In genomic region chr8:120795944-120796635, GRCm38 (mm10) we compare ENCODE assay signal across 8 mouse cellular contexts. TPM values are rescaled to one million over a fixed set of nuclear protein-coding genes. Genes with fewer than 3 reads are reported as not detected.
DNase-seq lines count a peak whose midpoint lies in the region; ATAC-seq lines count a peak whose summit lies in the region.

No protein-coding gene starts in this region.

- no peak overlapping the region for H3K4me2 ChIP-seq in embryonic facial prominence, embryonic 12.5 days (replicated peaks)
- H3K4me2 ChIP-seq in limb, embryonic 13.5 days (replicated peaks), result no peak overlapping the region

- peak; percentile 64; the same call in 1 of the 2 replicates for ATAC-seq in embryonic facial prominence, embryonic 12.5 days (ENCODE audit: insufficient number of reproducible peaks, insufficient read depth, low FRiP score, low TSS enrichment)
- ATAC-seq in limb, embryonic 13.5 days (ENCODE audit: low FRiP score, low read depth), result peak; percentile 45

- H3K4me1 ChIP-seq in embryonic facial prominence, embryonic 12.5 days, result no peaks in the 10 kb centered on the region
- H3K4me1 ChIP-seq in limb, embryonic 13.5 days, result peaks cover 3% of the 10 kb centered on the region

- H3K9ac ChIP-seq in embryonic facial prominence, embryonic 12.5 days, result no peak overlapping the region
- no peak overlapping the region for H3K9ac ChIP-seq in limb, embryonic 13.5 days

- peaks cover 6% of the 10 kb centered on the region for H3K27me3 ChIP-seq in embryonic facial prominence, embryonic 12.5 days
- H3K27me3 ChIP-seq in limb, embryonic 13.5 days, result peaks cover 32% of the 10 kb centered on the region

- H3K4me3 ChIP-seq in embryonic facial prominence, embryonic 12.5 days, result no peak overlapping the region
- H3K4me3 ChIP-seq in limb, embryonic 13.5 days, result no peak overlapping the region

- no peaks in the 10 kb centered on the region for H3K9me3 ChIP-seq in embryonic facial prominence, embryonic 12.5 days
- H3K9me3 ChIP-seq in limb, embryonic 13.5 days, result no peaks in the 10 kb centered on the region

- no peak overlapping the region for H3K27ac ChIP-seq in embryonic facial prominence, embryonic 12.5 days
- H3K27ac ChIP-seq in limb, embryonic 13.5 days, result no peak overlapping the region

- no peaks in the 10 kb centered on the region for H3K36me3 ChIP-seq in embryonic facial prominence, embryonic 12.5 days
- no peaks in the 10 kb centered on the region for H3K36me3 ChIP-seq in limb, embryonic 13.5 days

- DNase-seq in 3134 (ENCODE audit: extremely low read depth, insufficient read length, low spot score), result peak; percentile 52
- peak; percentile 90 for DNase-seq in adrenal gland, postnatal 25 days
- peak; percentile 78 for DNase-seq in heart, adult 8-10 months (ENCODE audit: low spot score)
- peak; percentile 88 for DNase-seq in kidney, adult 9 months
- peak; percentile 35 to 74 for DNase-seq in monocyte, adult 2 months (ENCODE audit: low read depth in 1 of 2, low spot score in 2 of 2)
- DNase-seq in spleen, postnatal 14 days (ENCODE audit: low spot score in 2 of 2), result peak; percentile 56 to 76

- WGBS in embryonic facial prominence, embryonic 12.5 days, result 49% methylated on average over 9 of the region's 9 CpGs
- 50% methylated on average over 9 of the region's 9 CpGs for WGBS in limb, embryonic 13.5 days

RNA-seq across cellular contexts. Expression of gene Irf8, which starts 59.9 kb away (rescaled TPM):
- 26.9 and 51.2 TPM in 2 replicates for total RNA-seq in adrenal gland, postnatal 25 days (2021)
- 4.4 and 4.7 TPM in 2 replicates for polyA plus RNA-seq in embryonic facial prominence, embryonic 12.5 days (2016; fragmentation: Nextera tagmentation; extraction: Ambion mirVana)
- total RNA-seq in heart, adult 8-10 months (2022), result 1 to 10 TPM; 2.6 to 4.0 (median 4.0) TPM
- 4.8 and 5.4 TPM in 2 replicates for polyA plus RNA-seq in limb, embryonic 13.5 days (2015; fragmentation: Nextera tagmentation; extraction: Ambion mirVana)
